Mouse (Mus musculus): Measurements from ENCODE around the gene AL732309.1.
A peak's percentile ranks its signal among the peaks of the same experiment; 100 is the strongest.

The AL732309.1 gene

GRCm38 (mm10) chr2:25218445-25218844 is 28.2 kb downstream of the AL732309.1 start, which contains the start of gene Fam166a:
Fam166a (plus strand) TSS chr2:25218745.
- no peak for DNase-seq (ENCODE audit: low read depth in 2 of 2, low spot score in 2 of 2)

- no peak for DNase-seq (ENCODE audit: low read depth in 2 of 2, low spot score in 2 of 2)
Measured at GRCm38 (mm10) chr2:25217666-25218065, 29.0 kb downstream of the AL732309.1 start.

- no peak for DNase-seq (ENCODE audit: low read depth in 2 of 2, low spot score in 2 of 2)
Measured at GRCm38 (mm10) chr2:25214444-25214843, 32.2 kb downstream of the AL732309.1 start, which contains the start of gene Stpg3. Stpg3 (minus strand) TSS chr2:25214637.

GRCm38 (mm10) chr2:25213266-25213865 is 33.3 kb downstream of the AL732309.1 start:
- no peak for DNase-seq (ENCODE audit: low read depth in 2 of 2, low spot score in 2 of 2)

- peak; percentile 77 to 81 for DNase-seq (ENCODE audit: low read depth in 2 of 2, low spot score in 2 of 2)
Measured at GRCm38 (mm10) chr2:25211121-25211670, 35.5 kb downstream of the AL732309.1 start, which contains the start of gene Nelfb. Nelfb (minus strand) TSS chr2:25211489.

GRCm38 (mm10) chr2:25210686-25211085 is 36.0 kb downstream of the AL732309.1 start:
- peak in 1 of 2 experiments; percentile 6 for DNase-seq (ENCODE audit: low read depth in 2 of 2, low spot score in 2 of 2)

GRCm38 (mm10) chr2:25207593-25207992 is 39.1 kb downstream of the AL732309.1 start:
- no peak for DNase-seq (ENCODE audit: low read depth in 2 of 2, low spot score in 2 of 2)

- DNase-seq (ENCODE audit: low read depth in 2 of 2, low spot score in 2 of 2), result no peak
Measured at GRCm38 (mm10) chr2:25203631-25204214, 42.9 kb downstream of the AL732309.1 start.

- no peak for DNase-seq (ENCODE audit: low read depth in 2 of 2, low spot score in 2 of 2)
Measured at GRCm38 (mm10) chr2:25200631-25201030, 46.0 kb downstream of the AL732309.1 start.

GRCm38 (mm10) chr2:25197946-25198345 is 48.7 kb downstream of the AL732309.1 start:
- no peak for DNase-seq (ENCODE audit: low read depth in 2 of 2, low spot score in 2 of 2)

GRCm38 (mm10) chr2:25197191-25197590 is 49.5 kb downstream of the AL732309.1 start:
- no peak for DNase-seq (ENCODE audit: low read depth in 2 of 2, low spot score in 2 of 2)

GRCm38 (mm10) chr2:25196172-25196954 is 50.3 kb downstream of the AL732309.1 start, which contains the start of gene Tor4a:
Tor4a (minus strand) TSS chr2:25196886.
- peak; percentile 61 for DNase-seq (ENCODE audit: low read depth in 2 of 2, low spot score in 2 of 2)

GRCm38 (mm10) chr2:25195211-25196156 is 51.2 kb downstream of the AL732309.1 start:
- DNase-seq (ENCODE audit: low read depth in 2 of 2, low spot score in 2 of 2), result peak; percentile 31 to 50
